Mouse (Mus musculus) brain, embryonic 14.5 days (tissue): ENCODE data around the gene Nutf2.

Source experiments
- CTCF ChIP-seq: fragments of 200-500 bp; IDR thresholded peaks from 2 replicates; pipeline ENCODE4 v1.5.1; 2012; ENCODE audit warnings: inconsistent platforms, mild to moderate bottlenecking, moderate library complexity, borderline replicate concordance; ENCODE audit not compliant: insufficient read depth, insufficient read length; ENCODE audit errors: extremely low read depth
- POLR2A ChIP-seq: fragments of 200-500 bp; IDR thresholded peaks from 2 replicates; pipeline ENCODE4 v1.6.1; 2012; ENCODE audit warnings: mild to moderate bottlenecking, inconsistent platforms, borderline replicate concordance; ENCODE audit not compliant: poor library complexity, insufficient read depth, insufficient read length, severe bottlenecking; ENCODE audit errors: extremely low read depth

GRCm38 (mm10) chr8:105852146-105852729 is 8.1 kb upstream of the Nutf2 start:
- TF ChIP-seq CTCF (no peak), POLR2A (no peak)
